Mouse (Mus musculus): ENCODE data around the gene Mettl18.
A peak's percentile ranks its signal among the peaks of the same experiment; 100 is the strongest.
"Not testable (repeated sequence)": the region's sequence is repeated elsewhere in the genome, so short reads cannot be mapped to it uniquely, and the experiment has no call there.

The Mettl18 gene

DNA sequence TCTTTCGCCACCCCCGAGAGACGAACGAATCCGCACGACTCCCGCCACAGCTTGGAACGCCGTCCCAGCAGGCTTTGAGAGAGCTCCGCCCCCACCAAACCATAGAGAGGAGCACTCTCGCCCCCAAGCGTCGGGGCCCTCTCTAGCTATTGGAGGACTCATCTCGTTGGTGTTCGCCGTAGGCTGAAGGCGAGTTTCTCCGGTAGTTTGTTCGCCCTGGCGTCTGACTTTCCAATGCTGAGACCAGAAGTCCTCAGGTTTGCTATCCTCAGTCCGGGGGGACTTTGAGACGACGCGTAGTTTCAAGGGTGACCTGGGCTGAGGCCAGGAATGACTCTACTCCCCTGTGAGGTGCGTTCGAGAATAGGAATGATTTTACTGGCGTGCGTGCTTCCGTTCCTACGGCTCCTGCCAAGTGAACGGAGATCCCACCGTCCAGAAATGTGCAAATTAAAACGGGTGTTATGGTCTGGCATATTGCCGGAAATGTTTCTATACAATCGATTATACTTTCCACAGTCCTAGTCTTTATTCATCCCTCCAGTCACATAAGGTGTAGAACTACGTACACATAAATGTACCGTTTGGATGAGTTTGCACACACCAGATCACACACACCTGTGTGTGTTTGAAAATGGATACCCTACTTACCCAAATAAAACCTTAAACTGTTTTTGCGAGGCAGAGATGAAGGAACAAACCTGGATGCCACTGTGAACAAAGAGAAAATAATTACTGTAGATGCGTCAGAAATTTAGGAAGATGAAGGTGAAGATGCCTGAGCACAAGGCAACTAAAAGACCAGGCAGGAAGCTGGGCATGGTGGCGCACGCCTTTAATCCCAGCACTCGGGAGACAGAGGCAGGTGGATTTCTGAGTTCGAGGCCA is at the start of gene Mettl18, which contains the start of gene BC055324:
Mettl18 (plus strand) TSS at position 169 of the 888 bp plus-strand sequence.
BC055324 (minus strand) TSS at position 76 of the 888 bp plus-strand sequence.
- peak; percentile 85 for DNase-seq

DNA sequence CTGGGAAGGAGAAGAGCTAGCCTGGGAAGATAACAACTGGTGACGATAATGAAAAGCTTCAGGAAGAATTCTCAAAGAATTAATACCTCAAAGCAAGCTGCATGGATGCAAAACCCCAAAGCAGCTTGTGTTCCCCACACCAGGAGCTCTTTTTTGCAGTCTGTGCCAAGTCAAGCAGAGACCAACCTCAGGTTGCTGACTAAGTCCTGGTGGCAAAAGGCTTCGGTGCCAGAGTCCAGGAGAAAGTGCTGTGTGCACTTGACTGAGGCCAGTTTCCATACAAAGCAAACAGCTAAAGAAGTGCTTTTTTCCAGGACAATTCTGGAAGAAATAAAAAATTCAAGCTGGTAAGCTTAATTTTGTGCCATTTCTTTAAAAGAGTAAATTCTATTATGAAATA is 41.3 kb upstream of the Mettl18 start:
- no peak for DNase-seq

DNA sequence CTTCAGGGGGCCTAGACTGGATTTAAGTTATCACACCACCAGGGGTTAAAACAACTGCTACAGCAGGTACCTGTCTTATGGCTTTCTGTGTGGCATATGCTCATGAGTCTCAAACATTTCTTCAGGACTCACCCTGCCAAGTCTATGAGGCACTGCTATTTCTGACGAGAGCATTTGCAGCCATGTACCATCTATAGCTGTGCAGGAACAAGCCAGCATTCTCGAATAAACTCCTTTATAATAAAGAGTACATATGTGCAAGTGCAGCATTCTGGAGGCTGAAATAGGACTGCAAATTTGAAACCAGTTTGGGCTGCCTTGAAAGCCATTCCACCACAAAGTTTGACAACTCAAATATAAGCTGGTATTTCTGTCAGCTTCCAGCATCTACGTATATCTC is 36.7 kb upstream of the Mettl18 start:
- DNase-seq, result no peak

DNA sequence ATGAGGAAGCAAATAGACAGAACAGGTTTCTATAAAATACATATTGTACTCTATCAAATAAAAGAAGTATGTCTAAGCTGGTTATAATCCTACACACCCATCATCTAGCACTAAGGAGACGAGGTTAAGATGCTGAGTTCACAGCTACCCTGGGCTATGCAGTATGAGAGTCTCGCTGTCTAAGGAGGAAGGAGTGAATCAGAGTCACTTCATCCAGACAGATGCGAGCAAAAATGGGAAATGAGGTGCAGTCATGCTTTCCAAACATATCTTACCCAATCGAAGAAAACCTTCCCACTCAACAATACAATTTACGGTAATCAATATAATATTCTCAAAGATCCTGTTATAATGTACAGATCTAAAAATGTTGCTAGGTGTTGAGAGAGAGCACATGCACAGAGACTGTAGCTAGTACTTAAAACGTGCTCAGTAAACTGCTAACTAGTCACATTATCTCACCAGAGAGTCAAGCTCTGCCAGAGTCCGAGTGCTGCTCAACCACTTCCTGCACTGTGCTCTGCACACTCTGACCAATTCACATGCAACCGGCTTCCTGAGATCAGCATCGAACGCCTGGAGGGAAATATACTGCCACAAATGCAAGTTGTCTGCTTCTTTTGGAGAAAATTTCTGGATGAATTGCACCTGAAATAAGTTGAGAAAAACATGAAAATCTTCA is 30.5 kb upstream of the Mettl18 start:
- DNase-seq, result no peak

DNA sequence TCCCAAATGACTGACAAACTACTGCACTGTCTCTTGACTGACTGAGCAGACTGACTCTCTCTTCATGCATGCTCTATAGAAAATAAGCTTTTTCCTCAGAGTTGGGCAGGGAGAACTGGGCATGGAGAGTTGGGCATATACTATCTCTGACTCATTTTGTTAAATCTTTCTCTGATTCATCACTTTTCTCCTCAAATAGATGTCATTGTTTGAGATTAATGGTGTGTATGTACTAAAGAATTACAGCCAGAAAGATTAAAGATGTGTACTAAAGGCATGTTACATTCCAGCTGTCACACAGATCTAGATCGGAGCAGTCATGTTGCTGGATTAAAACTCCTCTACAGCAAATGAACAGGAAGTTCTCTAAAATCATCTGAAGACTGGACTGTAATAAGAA is 20.2 kb upstream of the Mettl18 start:
- DNase-seq, result no peak

DNA sequence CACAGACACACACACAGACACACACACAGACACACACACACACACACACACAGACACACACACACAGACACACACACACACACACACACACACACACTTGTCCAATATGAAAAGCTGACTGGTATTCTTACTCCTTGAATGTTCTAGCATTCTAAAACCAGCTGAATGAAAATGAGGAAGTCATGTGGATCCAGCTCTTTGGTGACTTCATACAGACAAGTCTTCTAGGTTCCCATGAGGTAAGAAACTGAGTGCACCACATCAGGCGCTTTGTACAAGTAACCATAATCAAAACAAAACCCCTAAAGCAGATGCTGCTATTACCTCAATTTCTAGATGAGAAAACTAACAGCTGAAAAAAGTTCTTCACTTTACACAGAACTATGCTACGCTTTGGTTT is 19.6 kb upstream of the Mettl18 start:
- no peak for DNase-seq

DNA sequence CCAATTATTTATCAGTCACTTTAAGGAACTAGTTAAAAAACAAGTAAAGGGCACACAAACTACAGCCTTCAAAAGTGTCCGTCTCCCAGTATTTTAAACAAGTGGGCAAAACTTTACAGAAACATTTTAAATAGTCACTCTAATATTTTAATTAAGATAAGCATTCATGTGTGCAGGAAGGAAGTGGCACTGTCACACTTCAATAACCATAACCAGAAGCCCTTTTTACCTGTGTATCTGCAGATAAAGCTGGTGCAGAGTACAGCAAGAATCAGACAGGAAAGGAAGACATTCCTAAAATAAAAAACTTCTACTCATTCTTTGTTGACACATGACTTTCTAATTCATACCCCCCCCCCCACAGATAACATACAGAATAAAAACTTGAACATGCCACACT is 18.2 kb upstream of the Mettl18 start:
- DNase-seq, result no peak

DNA sequence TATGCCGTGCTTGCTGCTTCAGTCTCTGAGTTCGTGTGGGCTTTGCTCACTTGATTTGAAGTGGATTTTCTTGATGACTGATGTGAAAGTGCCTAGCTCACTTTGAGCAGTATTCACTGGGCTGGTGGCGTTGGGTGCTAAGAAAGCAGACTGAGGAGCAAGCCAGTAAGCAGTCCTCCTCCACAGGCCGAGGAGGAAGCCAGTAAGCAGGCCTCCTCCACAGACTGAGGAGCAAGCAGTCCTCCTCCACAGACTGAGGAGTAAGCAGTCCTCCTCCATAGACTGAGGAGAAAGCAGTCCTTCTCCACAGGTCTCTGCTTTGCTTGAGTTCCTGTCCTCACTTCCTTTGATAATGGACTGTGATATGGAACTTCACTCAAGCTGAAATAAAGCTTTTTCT is 2.3 kb upstream of the Mettl18 start:
- DNase-seq, result no peak

DNA sequence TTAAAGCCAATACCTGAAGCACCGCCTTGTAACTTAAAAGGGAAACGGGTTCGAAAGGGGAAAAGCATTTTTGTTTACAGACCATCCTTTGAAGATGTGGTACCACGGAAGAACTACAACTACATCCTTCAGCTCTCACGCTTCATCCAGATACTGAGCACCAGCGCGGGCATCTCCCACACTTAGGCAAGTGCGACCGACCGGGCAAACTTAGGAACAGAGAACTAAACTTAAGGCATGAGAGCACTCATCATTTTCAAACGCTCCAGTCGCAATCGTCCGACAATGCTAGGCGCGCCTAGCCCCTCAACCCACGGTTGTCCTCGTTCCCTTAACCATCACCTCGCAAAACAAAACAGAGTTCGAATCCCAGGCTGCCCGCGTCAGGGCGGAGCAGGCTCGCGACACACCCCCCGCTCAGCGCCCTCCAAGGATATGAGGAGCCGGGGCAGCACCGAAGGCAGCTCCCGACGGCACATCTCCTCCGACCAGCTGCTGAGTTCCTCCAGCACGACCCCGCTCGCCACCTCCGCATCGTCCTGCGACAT is 442 bp upstream of the Mettl18 start:
- no peak for DNase-seq

DNA sequence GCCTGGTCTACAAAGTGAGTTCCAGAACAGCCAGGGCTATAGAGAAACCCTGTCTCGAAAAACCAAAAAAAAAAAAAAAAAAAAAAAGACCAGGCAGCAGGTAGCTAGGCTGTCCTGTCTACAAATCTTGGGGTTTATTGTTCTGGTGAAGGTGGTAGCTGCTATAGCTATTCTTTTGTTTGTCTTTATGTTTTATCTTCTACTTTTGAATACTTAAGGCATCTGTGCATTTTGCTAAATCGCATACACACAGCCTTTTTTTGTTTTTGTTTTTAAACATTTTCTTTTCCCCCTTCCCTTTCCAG is 872 bp downstream of the Mettl18 start:
- DNase-seq, result no peak

DNA sequence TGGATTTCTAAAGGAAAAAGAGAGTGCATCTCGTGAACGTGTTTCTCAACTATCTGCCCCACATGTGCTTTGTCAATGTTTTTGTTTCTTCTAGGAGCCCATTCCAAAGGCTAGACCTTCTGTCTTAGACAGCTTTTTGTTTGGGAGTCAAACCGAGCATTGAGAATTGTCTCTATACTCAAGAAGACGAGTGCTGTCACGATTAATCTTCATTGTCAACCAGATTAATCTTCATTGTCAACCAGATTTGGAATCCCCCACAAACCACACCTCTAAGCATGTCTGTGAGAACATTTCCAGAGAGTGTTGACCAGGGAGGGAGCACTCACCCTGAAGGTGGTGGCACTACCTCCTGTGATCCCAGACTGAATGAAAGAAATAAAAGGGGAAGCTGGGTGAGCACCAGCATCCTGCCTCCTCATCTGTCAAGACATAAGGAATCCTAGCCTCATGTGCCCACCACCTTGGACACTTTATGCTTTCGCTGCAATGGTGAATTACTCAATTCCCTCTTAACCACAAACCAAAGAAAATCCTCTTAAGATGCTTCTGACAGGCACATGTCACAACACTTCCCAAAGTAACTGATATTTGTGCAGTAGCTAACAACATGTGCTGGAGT is 7.3 kb downstream of the Mettl18 start:
- no peak for DNase-seq

DNA sequence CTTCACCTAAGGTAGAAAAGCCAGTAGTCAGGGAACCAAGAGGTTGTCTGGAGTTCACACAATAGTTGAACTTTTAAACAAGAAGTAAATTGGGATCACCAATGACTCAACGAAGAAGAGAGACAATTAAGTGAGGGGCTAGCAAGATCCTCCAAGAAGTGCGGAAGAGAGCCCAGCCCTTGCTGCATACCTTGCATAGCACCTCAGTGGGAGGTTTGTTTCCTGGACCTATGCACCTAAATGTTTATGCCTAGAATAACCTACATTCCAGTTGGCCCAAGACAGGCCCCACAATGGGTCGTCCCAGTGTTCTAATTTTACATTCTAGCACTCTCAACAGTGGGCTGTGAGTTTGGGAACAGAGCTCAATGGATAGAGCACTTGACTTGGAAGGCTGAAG is 9.6 kb downstream of the Mettl18 start:
- no peak for DNase-seq

DNA sequence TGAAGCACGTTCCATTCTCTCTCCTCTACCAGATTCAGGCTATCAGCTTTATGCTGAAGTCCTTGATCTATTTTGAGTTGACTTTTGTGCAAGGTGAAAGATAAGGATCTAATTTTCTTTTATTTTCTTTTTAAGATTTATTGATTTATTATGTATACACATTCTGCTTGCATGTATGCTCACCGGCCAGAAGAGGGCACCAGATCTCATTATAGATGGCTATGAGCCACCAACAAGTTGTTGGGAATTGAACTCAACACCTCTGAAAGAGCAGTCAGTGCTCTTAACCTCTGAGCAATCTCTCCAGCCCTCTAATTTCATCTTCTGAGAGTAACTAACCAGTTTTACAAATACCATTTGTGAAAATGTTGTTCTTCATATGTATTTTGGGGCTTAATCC is 14.5 kb downstream of the Mettl18 start:
- DNase-seq, result no peak

DNA sequence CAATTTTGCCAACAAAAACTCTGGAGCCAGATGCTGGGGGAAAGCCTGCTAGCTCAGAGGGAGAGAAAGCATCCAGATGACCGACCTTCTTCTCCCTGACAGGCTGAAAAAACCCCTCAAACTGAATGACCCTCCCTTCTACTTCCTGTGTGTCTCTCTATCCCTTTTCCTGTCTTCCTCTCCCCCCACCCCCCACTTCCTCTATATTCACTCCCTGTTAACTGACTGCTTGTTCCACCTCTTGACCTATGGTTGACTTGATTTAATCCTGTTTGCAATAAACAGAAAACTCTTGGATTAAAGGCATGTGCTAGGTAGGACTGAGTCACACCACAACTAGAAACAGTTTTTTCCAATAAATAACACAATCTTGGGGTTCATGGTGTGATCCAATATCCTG is 19.9 kb downstream of the Mettl18 start:
- no peak for DNase-seq

DNA sequence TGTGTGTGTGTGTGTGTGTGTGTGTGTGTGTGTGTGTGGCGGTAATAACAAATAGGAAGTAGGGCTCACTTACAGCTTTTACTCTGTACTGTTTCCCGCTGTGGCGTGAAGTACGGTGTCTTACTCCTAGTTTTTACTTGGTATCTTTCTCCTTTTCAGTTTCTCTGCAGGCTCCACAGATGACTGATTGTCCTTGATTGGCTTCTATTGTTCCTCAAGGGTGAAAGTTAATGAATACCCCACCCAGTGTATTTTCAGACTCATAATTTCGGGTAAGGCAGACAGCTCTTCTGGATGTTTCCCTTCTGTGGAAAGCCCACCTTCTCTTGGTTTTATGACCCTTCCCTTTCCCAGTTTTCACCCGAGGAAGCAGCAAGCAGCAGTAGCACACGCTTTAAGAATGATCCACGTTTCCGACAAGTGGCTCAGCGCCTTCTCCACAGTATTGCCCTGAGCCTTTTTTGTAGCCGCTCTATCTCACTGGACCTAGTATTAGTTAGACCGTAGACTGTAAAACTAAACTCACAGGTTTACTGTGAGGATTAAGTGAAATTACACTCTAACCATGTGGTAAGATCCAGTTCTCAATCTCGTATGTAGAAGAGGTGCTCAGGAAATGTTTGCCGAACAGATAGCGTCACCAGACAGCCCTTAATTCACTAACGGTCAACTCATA is 23.7 kb downstream of the Mettl18 start:
- DNase-seq, result no peak

DNA sequence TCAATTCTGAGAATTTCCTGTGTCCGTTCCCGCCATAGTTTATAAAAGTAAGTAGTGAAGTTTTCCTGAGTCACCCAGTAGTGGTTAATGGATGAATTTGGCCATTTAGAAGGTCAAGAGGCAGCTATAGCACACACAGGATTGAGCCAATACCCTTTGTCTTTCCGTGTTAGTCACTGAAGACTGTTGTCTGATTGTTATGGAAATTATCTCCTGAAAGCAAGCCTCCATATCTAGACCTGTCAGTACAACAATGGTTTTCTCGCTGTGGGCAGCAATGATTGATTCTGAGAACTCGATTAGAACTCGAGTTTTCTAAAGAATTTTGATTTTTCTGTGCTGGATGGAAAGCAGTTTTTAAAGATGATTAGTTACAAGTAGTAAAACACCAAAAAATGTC is 25.1 kb downstream of the Mettl18 start:
- no peak for DNase-seq

DNA sequence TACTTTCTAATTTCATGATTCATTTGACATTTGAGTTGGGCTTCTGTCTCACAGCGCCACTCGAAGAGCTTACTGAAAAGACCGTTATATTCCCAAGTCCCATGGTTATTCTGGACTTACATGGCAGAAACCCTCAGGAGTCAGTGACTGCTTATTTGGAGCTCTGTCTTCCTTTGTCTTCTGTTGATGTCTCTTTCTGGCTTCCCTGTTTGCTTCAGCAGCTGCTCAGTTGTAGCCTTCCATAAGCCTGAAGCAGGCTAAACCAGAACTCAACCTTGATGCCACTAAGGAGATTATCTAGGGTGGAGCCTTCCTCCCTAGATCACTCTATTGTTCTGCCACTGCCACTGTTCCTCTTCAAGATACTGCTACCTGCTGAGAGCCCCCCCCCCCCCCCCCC is 26.1 kb downstream of the Mettl18 start:
- not testable (repeated sequence) for DNase-seq

DNA sequence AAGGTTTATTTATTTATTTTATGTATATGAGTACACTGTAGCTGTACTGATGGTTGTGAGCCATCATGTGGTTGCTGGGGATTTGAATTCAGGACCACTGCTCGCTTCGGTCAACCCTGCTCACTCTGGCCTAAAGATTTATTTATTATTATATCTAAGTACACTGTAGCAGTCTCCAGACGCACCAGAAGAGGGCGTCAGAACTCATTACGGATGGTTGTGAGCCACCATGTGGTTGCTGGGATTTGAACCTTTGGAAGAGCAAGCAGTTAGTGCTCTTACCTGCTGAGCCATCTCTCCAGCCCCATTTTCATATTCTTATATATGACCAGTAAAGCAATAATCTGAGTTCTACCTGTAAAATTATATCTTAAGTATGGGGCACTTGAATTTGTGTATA is 27.4 kb downstream of the Mettl18 start:
- DNase-seq, result not testable (repeated sequence)

DNA sequence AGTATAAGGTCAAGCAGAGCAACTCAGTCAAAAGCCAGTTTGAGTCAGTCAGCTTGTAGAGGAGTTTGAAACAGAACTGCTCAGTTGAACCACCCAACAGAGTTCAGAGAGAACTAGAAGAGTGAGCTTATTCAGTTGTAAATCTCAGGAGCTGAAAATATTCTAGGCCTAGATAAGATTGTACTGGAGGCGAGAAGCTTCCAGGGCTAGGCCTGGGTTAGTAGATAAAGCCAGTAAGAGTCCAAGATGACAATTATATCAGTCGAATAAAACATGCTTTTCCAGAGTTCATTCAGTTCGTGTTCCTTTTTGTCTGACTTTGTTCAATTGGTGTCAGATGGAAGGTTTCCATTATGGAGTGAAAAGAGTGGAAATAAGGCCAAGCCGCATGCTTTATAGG is 31.0 kb downstream of the Mettl18 start:
- DNase-seq, result no peak

DNA sequence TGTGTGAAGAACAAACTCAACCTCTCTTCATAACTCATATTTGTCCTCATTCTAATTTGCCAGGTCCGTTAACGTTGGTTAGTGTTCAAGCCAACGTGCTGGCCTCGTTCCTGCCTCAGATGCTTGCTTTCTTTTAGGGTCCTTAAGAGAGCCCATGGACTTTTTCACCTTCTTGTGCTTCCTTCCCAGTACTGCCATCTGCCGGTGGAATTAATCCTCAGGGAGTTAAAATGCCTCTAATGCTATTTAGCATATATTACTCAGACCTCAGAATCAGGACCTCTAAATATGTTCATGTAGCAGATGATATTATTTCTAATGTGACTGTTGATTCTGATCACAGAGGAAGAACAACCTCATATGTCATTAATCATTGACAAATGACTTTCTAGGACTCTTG is 32.7 kb downstream of the Mettl18 start:
- DNase-seq, result no peak

DNA sequence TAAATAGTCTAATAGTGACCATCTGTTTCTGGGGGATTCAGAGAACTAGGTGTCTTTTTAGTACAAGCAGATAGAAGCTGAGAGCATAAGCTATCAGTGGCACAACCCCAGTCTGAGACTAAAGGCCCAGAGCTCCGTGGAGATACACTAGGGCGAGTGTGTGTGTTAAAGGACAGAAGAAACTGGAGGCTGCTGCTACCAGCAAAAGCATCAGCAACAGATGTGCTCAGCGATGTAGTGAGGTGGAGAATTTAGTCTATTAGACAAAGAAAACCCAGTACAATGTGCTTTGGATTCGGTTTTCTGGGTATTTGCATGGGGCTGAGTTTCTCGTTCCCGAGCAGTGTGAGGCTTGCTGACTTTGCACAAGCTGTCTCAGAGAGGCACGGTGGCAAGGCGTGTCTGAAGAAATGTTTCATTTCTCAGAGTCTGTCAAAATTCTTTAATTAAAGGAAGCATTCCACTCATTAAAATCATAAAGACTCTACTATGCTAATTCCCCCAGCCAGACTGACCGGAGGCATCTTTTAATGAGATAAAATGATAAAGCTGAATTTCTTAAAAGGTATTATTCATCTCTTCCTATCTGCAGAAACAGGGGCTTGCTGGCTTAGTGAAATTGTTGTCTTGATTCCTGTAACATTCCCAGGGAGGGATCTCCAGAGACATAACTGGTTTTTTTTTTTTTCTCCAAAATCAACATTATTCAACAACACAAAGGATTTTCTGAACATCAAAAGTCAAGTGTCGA is 45.9 kb downstream of the Mettl18 start:
- DNase-seq, result no peak

DNA sequence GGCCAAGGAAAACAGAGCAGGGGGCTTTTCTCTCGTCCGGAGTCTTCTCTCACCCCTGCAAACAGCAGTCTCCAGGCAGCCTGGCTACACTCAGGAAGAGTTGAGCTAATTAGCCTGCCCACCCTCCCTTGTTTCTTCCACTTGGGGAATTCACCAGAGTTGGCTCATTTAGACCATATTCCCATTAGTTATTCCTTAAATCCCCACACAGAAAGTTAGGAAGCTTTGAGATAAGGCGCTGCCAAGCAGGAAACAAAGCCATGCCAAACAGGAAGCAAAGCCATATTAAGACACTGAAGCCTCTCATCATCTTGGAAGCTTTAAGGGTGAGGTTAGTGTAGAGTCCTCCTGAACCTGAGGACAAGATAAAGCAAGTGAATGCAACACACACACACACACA is 48.9 kb downstream of the Mettl18 start:
- DNase-seq, result no peak
